Mouse (Mus musculus): ENCODE results near the gene Atp8b4.
"Not testable (repeated sequence)": the region's sequence is repeated elsewhere in the genome, so short reads cannot be mapped to it uniquely, and the experiment has no call there.

The Atp8b4 gene

DNA sequence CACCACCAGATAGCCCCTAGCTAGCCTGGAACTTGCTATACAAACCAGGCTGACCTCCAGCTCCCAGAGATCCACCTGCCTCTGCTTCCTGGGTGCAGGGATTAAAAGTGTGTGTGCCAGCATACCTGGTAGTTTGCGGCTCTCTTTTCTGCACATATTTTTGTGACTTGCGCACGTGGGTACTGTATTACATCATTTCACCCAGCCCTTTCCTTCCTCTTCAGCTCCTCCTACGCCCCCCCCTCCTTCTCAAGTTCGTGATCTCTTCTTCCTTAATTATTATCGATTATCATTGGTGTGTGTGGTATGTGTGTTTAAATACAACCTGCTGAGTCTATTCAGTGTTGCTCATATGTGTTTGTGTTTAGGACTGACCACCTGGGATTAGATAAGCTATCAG lies at the start of gene Atp8b4:
Atp8b4 (minus strand) TSS at position 154 of the 400 bp plus-strand sequence.
- DNase-seq (ENCODE audit: extremely low spot score, low read depth, low spot score): no peak

DNA sequence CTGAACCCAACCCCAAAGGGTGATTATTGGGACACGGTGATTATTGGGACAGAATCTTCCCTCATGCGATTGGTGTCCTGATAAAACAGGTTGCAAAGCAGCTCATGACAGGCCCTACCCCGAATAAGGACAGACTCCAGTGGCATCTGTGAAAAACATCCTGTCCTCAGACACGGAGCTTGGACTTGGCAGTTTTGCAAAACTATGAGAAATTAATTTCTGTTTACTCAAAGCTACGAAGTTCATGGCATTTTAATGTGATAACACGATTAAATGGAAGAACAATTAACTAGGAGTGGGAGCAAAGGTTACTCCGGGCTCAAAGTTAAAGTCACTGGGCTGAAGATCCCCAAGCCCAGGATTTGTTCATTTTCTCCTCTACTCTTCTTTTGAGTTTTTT lies 49.2 kb upstream of the Atp8b4 start:
- DNase-seq (ENCODE audit: extremely low spot score, low read depth, low spot score): no peak

DNA sequence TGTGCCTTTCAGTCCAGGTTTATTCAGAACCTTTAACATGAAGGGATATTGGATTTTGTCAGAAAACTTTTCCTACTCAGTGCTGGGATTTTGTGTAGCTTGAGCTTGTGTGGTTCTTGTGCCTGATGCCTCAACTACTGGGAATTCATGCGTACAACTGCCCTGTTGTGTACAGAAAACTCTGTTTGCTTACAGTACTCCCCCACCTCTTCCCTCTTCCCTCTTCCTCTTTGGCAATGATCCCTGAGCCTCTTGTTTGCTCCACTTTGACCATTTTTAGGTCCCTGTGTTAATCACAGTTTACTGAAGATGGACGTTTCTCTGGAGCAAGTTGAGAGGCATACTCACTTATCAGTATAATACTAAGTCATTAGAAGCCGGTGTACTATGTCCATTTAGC lies 45.9 kb upstream of the Atp8b4 start:
- no peak for DNase-seq (ENCODE audit: extremely low spot score, low read depth, low spot score)

DNA sequence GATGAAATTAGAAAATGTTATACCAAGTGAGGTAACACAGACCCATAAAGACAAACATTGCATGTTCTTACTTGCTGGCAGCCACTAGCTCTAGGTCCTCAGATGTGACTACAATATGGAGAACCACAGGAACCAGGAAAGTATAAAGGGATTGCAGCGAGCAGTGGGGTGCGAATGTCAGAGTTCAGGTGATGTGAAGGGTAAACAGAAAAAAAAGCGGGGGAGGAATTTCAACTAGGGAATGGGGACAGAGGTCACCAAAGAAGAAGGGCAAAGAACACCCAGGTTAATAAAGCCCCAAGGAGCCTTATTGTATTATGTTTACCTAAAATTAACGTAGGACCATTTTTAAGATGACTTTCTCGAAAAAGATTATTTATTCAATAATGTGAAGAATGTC lies 44.8 kb upstream of the Atp8b4 start:
- no peak for DNase-seq (ENCODE audit: extremely low spot score, low read depth, low spot score)

DNA sequence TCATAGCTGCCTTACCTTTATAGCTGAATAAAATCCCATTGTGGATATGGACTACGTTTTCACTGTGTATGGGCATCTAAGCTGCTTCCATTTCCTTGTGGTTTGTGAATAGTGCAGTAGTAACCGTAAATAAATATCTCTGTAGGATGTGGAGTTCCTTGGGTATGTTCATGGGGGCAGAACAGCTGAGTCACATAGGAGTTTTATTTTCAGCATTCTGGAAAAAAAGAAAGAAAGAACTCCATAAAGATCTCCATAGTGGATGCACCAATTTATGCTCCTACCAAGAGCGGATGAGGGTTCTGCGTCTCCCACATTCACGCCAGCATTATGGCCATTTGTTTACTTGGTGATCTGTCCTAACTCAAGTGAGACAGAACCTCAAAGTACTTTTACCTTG lies 41.7 kb upstream of the Atp8b4 start:
- no peak for DNase-seq (ENCODE audit: extremely low spot score, low read depth, low spot score)

DNA sequence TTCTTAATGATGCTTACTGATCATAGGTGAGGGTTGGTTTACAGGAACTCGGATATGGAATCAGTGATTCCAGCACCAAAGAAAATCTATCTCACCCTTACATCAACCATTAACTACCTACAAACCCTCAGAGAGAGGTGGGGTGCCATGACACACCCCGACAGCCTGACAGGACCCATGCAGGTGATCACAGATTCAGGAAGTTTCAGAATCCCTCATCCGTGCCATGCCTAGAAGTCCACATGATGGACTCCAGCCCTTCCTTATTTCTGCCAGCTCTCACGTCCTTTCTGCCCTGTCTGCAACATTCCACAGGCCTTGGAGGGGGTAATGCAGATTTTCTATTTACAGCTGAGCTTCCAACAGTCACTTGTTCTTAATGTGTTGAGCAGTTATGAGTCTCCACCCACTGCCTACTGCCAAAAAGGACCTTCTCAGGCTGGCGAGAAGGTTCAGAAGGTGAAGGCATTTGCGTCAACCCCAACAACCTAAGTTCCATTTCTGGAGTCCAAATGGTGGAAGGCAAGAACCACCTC lies 40.0 kb upstream of the Atp8b4 start:
- no peak for DNase-seq (ENCODE audit: extremely low spot score, low read depth, low spot score)

DNA sequence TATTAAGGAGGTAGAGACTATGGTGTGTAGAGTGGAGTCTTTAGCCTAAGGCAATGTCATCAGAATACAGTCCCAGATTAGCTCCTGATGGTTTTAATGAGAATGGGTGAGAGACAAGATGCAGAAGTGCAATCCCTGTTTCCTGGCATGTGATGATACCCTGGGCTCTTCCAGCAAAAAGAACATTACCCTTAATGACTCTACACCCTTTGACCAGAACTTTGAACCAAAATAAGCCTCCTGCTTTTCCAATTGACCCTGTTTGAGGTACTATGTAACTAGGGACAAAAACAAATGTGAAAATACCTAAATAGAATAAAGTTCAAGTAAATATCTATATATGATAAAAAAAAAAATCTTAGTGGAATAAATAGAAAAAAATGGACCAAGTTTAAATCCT lies 37.2 kb upstream of the Atp8b4 start:
- DNase-seq (ENCODE audit: extremely low spot score, low read depth, low spot score): no peak

DNA sequence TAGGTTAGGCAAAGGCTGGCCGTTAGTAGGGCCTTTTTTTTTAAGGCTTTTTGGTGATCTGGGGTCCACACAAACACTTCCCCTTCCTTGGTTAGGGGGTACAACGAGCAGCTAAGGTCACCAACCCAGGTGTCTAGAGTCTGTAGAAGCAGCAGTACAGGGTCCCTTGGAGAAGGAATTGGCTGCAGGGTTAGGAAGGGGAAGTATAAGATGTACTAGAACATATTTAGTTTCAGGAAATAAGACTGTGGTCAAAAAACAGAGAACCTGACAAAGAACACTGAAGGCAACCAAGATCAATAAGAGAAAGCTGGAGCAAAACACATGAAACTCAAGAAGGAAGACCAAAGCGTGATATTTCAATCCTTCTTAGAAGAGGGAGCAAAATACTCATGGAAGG lies 30.1 kb upstream of the Atp8b4 start:
- no peak for DNase-seq (ENCODE audit: extremely low spot score, low read depth, low spot score)

DNA sequence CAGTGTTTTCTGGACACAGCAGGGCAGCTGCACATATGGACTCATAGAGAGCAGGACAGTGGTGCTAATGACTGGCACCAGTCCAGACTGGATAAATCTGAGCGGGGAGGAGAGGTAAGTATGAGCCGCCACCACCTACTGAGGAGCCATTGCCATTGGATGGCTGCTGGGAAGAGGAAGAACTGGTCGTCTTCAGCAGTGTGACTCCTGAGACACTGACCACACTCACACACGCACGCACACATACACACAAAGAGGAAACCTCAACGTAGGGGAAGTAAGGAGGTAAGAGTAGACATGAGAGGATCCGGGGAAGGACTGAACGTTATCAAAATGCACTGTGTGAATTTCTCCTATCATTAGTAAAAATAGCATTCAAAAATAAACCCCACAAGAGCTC lies 27.0 kb upstream of the Atp8b4 start:
- no peak for DNase-seq (ENCODE audit: extremely low spot score, low read depth, low spot score)

DNA sequence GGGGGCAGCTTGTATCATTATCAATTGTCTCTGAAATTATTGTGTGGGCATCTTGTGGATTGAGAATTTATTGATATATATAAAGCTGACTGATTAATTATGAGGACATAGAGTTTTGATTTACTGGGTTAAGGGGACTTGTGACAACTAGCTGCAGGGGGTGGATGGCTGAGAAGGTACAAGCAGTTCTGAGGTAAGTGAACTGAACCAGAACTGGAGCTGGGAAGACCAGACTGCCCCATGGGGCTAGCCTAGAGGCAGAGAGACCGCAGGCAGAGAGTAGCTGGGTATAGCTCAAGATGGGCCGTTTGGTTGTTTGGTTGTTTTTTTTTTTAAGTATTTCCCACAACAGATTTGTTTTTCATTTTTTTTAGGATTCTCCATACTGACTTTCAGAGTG lies 23.8 kb upstream of the Atp8b4 start:
- DNase-seq (ENCODE audit: extremely low spot score, low read depth, low spot score): no peak

DNA sequence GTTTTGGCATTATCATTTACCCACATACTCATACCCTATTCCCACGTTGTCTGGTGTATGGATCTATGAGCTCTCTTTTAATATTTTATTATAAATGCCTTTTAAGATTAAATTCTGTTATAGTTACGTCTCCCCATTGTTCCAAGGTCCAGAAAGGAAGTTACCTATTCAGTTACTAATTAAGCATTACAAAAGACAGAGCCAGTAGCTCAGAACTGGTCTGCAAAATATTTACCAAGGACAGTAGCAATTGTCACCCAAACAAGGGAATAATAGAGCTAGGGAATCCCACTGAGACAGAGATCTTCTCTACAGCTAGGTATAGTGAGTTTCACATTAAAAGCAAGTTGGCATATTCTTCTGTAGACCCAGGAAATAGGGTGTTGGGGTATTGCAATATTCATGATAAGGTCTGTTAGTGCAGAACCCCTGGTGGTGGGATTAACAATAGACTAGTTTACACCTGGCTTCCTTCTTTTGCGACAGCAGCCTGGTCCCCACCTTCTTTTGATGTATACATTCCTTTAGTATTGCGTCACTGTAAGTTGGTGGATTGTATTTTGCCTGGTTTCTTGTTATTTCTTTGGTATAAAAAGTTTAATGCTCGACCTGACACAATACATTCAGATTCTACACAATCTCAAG lies 22.7 kb upstream of the Atp8b4 start:
- DNase-seq (ENCODE audit: extremely low spot score, low read depth, low spot score): not testable (repeated sequence)

DNA sequence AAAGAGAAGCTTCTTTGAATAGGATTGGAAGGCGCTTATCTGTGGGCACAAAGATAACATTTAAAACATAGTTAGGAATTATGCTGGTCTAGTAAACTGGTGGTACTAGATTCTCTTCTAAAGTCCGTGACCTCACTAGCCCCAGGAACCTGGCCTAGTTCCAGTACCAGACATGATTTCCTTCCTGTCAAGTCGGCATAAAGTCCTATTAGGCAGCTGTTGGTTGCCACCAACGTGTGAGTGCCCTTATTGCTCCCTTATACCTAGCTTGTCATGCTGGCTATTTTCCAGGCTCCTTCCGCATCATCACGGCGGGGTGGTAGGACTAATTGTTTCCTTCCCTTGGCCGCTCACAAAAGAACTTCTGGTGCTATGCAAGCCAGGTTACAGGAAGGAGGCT lies 21.6 kb upstream of the Atp8b4 start:
- no peak for DNase-seq (ENCODE audit: extremely low spot score, low read depth, low spot score)

DNA sequence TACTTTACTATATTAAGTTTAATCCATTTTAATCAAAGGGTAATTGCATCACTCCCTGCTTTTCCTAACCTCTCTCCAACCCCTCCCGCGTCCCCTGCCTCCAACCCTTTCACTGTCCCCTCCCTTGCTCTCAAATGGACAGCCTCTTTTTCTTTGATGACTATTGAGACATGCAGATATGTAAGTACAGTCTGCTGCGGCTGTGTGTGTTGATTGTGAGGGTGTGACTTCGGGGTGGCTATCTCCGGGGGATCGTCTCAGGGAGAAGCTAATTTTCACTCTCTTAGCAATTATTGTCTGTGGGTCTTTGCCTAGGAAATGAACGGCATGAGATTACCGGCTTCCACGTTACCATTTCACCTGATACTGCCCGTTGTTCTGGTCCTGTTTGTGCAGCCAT lies 21.0 kb upstream of the Atp8b4 start:
- DNase-seq (ENCODE audit: extremely low spot score, low read depth, low spot score): no peak

DNA sequence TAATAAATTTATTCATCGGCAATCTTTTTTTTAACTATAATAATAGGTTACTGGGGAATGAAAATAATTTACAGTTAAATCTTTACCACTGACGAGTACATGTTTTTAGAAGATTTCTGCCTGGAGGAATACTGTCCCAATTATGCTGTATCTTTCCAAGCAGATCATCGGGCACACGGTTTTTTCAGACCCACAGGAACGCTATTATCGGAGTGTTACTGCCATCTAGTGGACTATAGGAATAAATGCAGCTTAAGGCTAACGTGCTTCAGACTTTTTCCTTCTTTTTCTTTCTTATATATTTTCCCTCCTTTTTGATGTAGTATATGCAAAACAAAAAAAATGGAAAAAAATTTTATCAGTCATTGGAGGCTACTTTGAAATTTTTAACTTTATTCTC lies 20.4 kb upstream of the Atp8b4 start:
- DNase-seq (ENCODE audit: extremely low spot score, low read depth, low spot score): peak; percentile 26

DNA sequence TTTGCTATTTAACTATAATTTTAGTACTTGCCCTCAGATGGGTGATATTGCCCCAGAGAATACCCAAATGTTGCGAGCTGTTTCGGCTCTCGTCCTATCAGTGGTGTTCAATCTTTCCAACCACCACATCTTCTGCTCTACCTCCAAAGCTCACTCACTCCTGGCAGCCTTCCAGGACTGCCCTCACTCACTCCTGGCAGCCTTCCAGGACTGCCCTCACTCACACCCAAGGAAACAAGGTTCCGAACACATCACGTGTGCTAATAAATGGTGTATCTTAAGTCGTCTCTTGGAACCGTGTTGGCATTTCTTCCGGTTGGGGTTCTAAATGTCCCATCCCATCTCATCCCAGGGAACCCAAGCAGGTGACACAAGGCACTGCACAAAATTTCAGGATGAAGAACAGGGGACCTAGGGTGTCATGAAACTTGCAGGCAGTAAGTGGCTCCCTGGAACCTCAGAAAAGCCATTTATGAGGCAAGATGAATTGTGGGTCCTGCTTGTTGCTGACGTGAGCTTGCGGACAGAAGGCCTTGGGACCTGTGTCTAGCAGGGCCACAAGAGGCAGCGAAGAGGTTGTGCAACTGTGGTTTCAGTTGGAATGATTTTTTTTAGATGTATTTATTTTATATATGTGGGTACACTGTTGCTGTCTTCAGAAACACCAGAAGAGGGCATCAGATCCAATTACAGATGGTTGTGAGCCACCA lies 19.6 kb upstream of the Atp8b4 start:
- DNase-seq (ENCODE audit: extremely low spot score, low read depth, low spot score): no peak

DNA sequence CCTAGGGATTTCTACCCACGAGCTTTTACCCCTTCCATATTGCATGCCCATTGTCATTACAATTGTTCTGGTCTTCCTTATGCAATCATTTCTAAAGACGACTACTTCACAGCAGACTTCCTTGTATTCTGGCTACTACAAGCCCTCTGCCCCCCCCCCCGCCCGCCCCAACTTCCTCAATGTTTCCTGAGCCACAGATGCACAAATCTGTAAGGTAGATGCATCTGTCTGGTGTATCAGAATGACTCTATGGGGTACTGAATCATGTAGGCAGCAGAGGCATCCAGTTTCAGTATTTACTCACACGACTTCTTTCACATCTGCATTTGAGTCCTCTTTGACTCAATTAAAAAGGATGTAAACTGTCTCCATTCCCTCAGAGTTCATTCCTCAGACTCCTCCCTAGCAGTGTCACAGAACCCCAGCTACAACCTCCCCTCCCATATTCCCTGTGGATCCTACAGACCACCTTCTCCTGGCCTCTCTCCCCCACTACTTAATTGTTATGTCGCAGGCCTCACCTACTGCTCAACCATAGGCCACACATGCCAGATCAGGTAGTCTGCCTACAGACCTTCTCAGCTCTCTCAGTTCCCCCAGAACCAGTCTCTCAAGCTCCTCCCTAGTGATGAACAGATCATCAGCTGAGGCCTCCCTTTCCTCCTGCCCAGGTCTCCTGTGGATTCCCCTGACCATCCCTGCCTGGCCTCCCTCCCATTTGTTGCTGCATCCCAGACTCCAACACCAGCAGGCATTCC lies 14.8 kb upstream of the Atp8b4 start:
- no peak for DNase-seq (ENCODE audit: extremely low spot score, low read depth, low spot score)

DNA sequence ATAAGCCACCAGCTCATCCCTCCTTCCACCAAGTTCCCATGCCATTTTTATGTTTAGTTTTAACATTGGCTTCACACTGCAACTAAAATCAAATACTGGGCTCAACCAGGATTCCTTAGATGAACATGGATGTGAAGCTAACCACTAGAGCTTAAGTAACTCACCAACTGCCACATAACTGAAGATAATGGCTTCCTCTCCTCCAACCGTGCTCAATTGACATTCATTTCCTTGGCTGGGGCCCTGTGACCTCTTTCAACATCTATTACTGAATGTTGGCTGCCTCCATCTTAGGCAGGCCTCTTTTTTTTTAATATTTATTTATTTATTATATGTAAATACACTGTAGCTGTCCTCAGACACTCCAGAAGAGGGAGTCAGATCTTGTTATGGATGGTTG lies 7.8 kb upstream of the Atp8b4 start:
- DNase-seq (ENCODE audit: extremely low spot score, low read depth, low spot score): no peak

DNA sequence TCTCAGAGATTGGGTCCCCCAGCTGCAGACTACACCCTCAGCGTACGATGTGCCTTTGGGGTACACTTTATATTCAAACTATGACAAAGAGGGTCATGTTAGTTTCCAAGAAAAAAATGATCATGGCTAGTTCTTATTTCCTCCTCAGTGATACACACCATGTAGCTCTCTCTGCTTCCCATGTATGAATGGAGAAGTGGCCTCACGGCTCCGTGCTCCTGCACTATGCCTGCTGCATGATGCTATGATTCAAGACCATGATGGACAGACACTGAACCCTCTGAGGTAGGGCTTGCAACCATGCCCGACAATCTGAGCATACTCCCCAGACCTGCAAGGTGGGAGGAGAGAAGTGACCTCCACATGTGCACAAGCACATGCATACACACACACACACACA lies 7.0 kb upstream of the Atp8b4 start:
- no peak for DNase-seq (ENCODE audit: extremely low spot score, low read depth, low spot score)

DNA sequence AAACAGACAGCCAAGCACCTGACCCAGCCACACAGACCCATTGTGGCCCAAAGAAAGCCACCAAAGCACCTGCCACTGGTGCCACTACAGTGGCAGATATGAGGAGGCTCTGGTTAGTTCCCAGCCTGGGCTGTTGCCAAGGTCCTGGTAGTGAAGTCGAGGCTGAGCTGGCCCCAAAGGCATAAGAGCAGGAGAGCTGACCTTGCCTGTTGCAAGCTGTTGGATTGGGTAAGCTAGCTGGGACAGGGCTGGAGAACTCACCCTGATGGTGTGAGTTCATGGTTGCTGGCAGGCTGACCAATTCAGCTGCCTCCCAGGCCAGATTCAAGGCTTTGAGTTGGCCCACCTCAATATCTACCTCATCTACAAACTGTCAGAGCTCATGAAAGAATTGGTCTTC lies 4.7 kb upstream of the Atp8b4 start:
- DNase-seq (ENCODE audit: extremely low spot score, low read depth, low spot score): no peak

DNA sequence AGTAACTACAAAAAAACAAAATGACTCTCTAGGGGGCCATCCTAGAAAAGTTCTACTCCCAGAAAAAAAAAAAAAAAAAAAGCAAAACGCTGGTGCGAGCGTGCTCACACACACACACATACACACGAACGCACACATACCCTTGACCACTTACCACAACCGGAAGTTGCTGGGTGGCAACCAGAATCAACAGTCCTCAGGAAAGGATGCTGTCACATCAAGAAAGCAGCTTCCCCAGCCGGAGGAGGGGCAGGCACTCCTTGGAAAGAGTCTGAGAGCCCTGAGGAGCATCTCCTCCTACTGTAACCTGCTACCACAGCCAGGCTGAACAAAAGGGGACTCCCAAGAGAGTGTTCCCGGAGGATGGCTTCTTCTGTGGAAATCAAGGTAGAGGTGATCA lies 744 bp downstream of the Atp8b4 start:
- no peak for DNase-seq (ENCODE audit: extremely low spot score, low read depth, low spot score)

DNA sequence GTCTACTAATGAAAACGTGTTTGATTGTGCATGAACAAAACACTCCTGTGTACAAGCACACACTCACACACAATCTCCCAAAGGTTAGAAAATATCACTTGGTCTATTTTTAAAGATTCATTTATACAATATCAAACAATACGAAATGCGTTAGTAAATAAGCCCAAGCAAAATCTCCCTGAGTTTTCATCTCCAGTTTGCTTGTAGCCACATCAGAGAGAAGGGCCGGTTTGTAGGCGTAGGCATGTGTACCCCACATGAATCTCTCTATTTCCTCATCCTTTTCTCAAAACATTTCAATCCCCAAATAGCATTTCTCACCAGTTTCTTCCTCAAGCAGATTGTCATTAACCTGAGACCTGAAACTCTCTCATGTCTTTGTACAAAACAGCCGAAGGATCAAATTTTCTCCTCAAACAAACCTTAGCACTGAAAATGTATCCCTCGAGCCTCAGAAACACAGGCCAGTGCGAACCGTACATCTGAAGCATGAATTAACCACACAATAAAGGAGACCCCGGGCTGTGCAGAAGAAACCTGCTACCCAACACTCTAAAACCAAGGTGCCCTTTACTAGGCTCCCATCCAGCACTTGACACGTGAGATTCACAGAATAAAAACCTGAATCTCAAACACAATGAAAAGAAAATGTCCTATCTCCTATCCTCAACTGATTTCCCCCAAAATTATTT lies 1.6 kb downstream of the Atp8b4 start:
- no peak for DNase-seq (ENCODE audit: extremely low spot score, low read depth, low spot score)
